In the genomic region with DNA sequence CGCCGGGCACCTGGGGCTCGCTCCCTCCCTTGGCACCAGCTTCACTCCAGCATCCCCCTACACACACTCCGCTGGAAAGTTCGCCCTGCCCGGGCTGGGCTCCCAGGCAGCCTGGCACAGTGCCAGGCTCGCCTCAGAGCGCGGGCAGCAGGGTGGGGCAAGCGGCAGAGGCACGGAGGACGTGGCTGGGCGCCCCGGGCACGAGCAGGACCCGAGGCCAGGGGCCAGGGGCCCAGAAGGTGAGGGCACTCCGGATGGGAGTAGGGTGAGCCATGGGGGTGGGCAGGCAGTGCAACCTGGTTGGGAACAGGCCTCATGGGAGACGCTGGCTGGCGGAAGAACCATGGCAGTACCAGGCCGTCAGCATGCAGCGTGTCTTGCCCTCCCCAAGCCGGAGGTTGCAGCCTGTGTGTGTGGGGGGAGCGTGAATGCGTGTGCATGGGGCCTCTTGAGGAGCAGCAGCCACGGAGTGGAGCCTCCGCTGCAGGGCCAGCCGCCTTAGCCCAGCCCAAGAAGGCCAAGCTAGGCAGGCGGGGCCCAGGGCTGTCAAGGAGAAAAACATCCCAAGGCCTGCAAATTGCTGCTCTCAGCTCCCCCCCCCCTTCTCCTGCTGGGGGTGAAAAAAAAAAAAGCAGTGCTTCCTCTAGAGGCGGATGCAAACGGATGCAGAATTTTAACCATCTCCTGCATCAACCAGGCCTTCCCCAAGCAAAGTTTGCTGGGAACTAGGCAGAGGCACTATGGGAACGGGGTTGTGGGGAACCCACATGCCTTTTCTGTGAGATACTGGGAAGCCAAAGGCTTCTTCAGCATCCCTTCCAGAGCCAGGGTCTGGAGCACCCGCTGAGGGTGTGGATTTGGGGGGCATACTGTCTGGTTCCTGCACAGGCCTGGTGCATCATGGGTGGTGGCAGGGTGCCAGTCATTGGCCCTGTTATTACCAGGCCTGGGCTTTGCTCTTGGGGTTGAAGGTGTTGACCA, we compare ENCODE assay signal across 7 mouse cellular contexts.
DNase-seq lines count a peak whose midpoint lies in the region; ATAC-seq and TF ChIP-seq lines count a peak whose summit lies in the region.

No protein-coding gene starts in this region.

- peak overlapping the region; percentile 70 for H3K4me3 ChIP-seq in gastrocnemius, adult 2 months

- H3K27ac ChIP-seq in gastrocnemius, adult 2 months, result peak overlapping the region; percentile 96

- ATAC-seq in megakaryocyte-erythroid progenitor cell, adult 5-6 weeks (replicated peaks; ENCODE audit: low FRiP score, low TSS enrichment, poor library complexity, severe bottlenecking), result peak; percentile 58

- peak; percentile 66 for DNase-seq in T-cell, adult 2 months (ENCODE audit: low spot score)
- DNase-seq in cerebellum, adult 9-11 months, result peak; percentile 92
- peak; percentile 92 for DNase-seq in gastrocnemius, adult 2 months
- DNase-seq in induced T-regulatory cell, adult 2 months (ENCODE audit: low read depth), result peak; percentile 78
- peak; percentile 81 to 89 for DNase-seq in left cerebral cortex, postnatal 25 days (ENCODE audit: low spot score in 2 of 2)
- peak; percentile 72 to 76 for DNase-seq in spleen, postnatal 36 days (ENCODE audit: low spot score in 2 of 2)

- intact Hi-C loops in gastrocnemius, adult 2 months (cut with DNase I), result loop anchor here (1.0 to 2.0 kb wide), 2 partner anchors 15 to 18 kb away; no protein-coding TSS in a partner anchor
- intact Hi-C loops in left cerebral cortex, postnatal 25 days (cut with DNase I), result loop anchor here (2.0 kb wide), 1 partner anchor 19 kb away; no protein-coding TSS in a partner anchor

- no peak for TF ChIP-seq CTCF in gastrocnemius, adult 2 months (IDR thresholded peaks at IDR 0.05)

Comparison
In these comparisons a context has a peak if more than half of its experiments do, and no peak if none do; other contexts are left out.
1. Peak in every context shown above with its lines: DNase-seq, ATAC-seq, H3K4me3 ChIP-seq and H3K27ac ChIP-seq.